Mouse (Mus musculus) heart, postnatal 0 days (tissue): ENCODE results near the gene Gm12248. TPM values are rescaled to one million over a fixed set of nuclear protein-coding genes. Genes with fewer than 3 reads are reported as not detected.
"Not testable (repeated sequence)": the region's sequence is repeated elsewhere in the genome, so short reads cannot be mapped to it uniquely, and the experiment has no call there.

ENCODE experiments used
- ATAC-seq: fragments of 200-750 bp; cut with Nextera tagmentation; 2 replicates; pipeline ENCODE4 v1.8.0; 2017; ENCODE audit warnings: low read depth, moderate number of reproducible peaks, moderate library complexity; ENCODE audit not compliant: insufficient read depth
- DNase-seq: peaks from one replicate; pipeline ENCODE4 v3.0.0-alpha.2; 2016; ENCODE audit warnings: low spot score
- H3K27ac ChIP-seq: fragments of 300-500 bp; sonication (generic); 2 replicates; pipeline ENCODE4 v1.5.1; 2014; ENCODE audit warnings: low read depth, mild to moderate bottlenecking
- H3K27me3 ChIP-seq: fragments of 300-500 bp; sonication (generic); 2 replicates; pipeline ENCODE4 v1.6.1; 2014; ENCODE audit warnings: low read length, mixed read lengths; ENCODE audit not compliant: control insufficient read depth, insufficient read depth
- H3K36me3 ChIP-seq: fragments of 300-500 bp; sonication (generic); replicated peaks from 2 replicates; pipeline ENCODE4 v1.6.1; 2014; ENCODE audit warnings: low read length, mixed read lengths; ENCODE audit not compliant: control insufficient read depth, insufficient read depth
- H3K4me1 ChIP-seq: fragments of 300-500 bp; sonication (generic); 2 replicates; pipeline ENCODE4 v1.6.1; 2014; ENCODE audit warnings: antibody characterized with exemption; ENCODE audit not compliant: control insufficient read depth, insufficient read depth
- H3K4me2 ChIP-seq: fragments of 300-500 bp; sonication (generic); 2 replicates; pipeline ENCODE4 v1.6.1; 2014; ENCODE audit warnings: low read depth, mild to moderate bottlenecking, low read length, moderate library complexity
- H3K4me3 ChIP-seq: fragments of 300-500 bp; sonication (generic); 2 replicates; pipeline ENCODE4 v1.5.1; 2014; ENCODE audit warnings: low read depth, low read length
- H3K9ac ChIP-seq: fragments of 300-500 bp; sonication (generic); replicated peaks from 2 replicates; pipeline ENCODE4 v1.6.1; 2014; ENCODE audit warnings: low read depth, low read length, mixed read lengths
- H3K9me3 ChIP-seq: fragments of 300-500 bp; sonication (generic); replicated peaks from 2 replicates; pipeline ENCODE4 v1.6.1; 2016; ENCODE audit warnings: low read length; ENCODE audit not compliant: control insufficient read depth
- CTCF ChIP-seq: IDR thresholded peaks from 2 replicates; pipeline ENCODE4 v1.5.1; 2016; ENCODE audit warnings: antibody characterized with exemption, control low read depth, low read depth
- EP300 ChIP-seq: IDR thresholded peaks from 2 replicates; pipeline ENCODE4 v1.6.1; 2016; ENCODE audit warnings: antibody characterized with exemption, low read depth
- WGBS: fragments of 180-500 bp; shearing (Covaris S2); extraction: QIAGEN DNeasy Blood & Tissue Kit; methylation state at CpG from one replicate; pipeline ENCODE4 v1.1.7; 2014; 5-methylcytosine and 5-hydroxymethylcytosine counted together
- polyA plus RNA-seq: library from polyadenylated mRNA; unstranded; fragments of >200 nt; fragmentation: Nextera tagmentation; extraction: Ambion mirVana; gene quantifications from 2 replicates; pipeline ENCODE4 v1.2.1, GENCODE M21; 2015
- total RNA-seq: library from RNA; depleted of rRNA; stranded (reverse); fragments of >200 nt; gene quantifications from 2 replicates; pipeline ENCODE4 v1.2.3, GENCODE M21; 2014; ENCODE audit warnings: low replicate concordance

The Gm12248 gene
- total and polyA plus RNA-seq, 2 experiments from 2014 or later: not detected

DNA sequence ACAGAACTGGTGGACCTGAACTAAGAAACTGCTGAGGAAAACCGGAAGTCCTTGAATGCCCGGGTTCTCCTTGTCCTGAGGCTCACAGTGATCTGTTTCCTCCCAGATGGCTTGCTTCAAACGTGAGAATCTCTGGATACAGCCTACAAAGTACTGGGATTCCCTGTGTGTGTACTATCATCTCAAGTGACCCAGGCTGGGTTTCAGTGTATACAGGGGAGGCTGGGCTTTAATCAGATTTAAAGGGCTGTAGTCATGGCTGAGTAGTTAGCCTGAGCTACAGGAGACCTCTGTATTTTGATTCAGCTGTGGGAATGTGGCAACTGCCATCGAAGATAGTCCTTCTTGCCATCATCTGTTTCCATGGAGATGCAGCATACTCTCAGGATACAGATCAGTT, 15.7 kb downstream of the Gm12248 start:
- no peaks in the 10 kb centered on the region for H3K27me3 ChIP-seq
- H3K36me3 ChIP-seq: no peaks in the 10 kb centered on the region
- no peaks in the 10 kb centered on the region for H3K9me3 ChIP-seq
- H3K4me3 ChIP-seq: no peak overlapping the region
- ATAC-seq: no peak
- no peak overlapping the region for H3K4me2 ChIP-seq
- no peaks in the 10 kb centered on the region for H3K4me1 ChIP-seq
- 70% methylated on average over 4 of the region's 4 CpGs for WGBS
- no peak overlapping the region for H3K9ac ChIP-seq
- TF ChIP-seq EP300 (no peak), CTCF (no peak)
- no peak for DNase-seq
- no peak overlapping the region for H3K27ac ChIP-seq

DNA sequence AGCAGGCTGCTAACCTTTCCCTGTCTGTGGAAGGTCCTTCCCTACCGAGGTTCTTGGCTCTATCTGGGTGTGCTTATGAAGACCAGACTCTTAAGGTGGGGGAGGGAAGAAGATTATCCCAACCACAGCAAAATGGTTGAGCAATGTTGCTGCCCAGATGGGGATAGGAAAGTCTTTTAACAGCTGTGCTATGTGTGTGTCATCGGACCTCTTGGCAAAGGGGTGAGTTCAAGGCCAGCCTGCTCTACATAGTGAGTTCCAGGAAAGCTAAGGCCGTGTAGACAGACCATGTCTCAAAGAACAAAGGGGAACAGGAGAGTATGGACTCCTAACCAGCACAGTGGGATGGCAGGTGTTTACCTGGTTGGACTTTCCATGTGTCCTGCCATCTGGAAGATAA, 20.0 kb downstream of the Gm12248 start:
- Histone ChIP-seq H3K4me3 (no peak overlapping the region), H3K27me3 (no peaks in the 10 kb centered on the region), H3K9ac (no peak overlapping the region), H3K9me3 (no peaks in the 10 kb centered on the region), H3K36me3 (no peaks in the 10 kb centered on the region), H3K4me1 (no peaks in the 10 kb centered on the region), H3K27ac (no peak overlapping the region), H3K4me2 (no peak overlapping the region)
- DNase-seq: no peak
- TF ChIP-seq CTCF (no peak), EP300 (no peak)
- ATAC-seq: no peak
- 77% methylated on average over 3 of the region's 3 CpGs for WGBS

DNA sequence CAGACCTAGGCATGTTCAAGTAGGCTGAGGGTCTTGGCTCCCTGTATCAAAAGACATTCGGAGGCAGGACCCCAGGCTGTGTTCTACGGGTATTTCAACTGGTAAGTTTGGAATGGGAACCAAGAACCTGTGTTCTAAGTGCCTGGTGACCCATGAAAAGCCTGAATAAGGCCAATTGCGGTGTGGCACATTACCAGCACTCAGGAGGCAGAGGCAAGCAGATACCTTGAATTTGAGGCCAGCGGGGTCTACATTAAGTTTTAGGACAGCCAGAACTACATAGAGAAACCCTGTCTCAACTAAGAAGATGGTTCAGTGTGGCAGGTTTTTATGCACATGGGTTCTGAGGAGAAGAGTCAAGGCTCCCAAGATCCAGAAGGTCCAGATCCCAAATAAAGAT, 27.9 kb downstream of the Gm12248 start:
- Histone ChIP-seq H3K27me3 (no peaks in the 10 kb centered on the region), H3K4me3 (no peak overlapping the region), H3K4me1 (no peaks in the 10 kb centered on the region), H3K4me2 (no peak overlapping the region), H3K36me3 (peaks cover 8% of the 10 kb centered on the region), H3K27ac (no peak overlapping the region), H3K9ac (no peak overlapping the region), H3K9me3 (no peaks in the 10 kb centered on the region)
- DNase-seq (no peak), ATAC-seq (no peak)
- 86% methylated on average over 4 of the region's 4 CpGs for WGBS
- TF ChIP-seq EP300 (no peak), CTCF (no peak)

DNA sequence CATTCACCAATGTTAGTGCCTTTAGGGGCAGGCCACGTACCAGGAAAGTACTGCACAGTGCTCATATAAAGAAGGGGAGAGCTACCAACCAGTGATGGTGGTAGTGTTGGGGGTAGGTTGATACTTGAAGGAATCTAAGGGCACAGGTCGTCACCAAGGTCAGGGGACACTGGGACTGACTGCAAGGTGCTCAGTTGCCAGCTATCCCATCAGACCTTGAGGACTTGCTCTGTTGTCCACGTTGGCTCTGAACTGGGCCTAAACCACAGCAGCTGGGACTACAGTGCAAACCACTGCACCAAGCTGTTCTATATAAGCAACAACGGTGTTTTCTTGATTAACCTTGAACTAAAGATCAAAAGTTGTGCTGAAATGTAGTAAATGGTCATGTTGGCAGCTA, 30.3 kb downstream of the Gm12248 start:
- Histone ChIP-seq H3K4me3 (no peak overlapping the region), H3K9ac (no peak overlapping the region), H3K9me3 (no peaks in the 10 kb centered on the region), H3K27ac (no peak overlapping the region), H3K4me1 (no peaks in the 10 kb centered on the region), H3K36me3 (peaks cover 28% of the 10 kb centered on the region), H3K4me2 (no peak overlapping the region), H3K27me3 (no peaks in the 10 kb centered on the region)
- no peak for DNase-seq
- WGBS: 83% methylated on average over 4 of the region's 4 CpGs
- TF ChIP-seq EP300: no peak
- TF ChIP-seq CTCF: no peak
- no peak for ATAC-seq

DNA sequence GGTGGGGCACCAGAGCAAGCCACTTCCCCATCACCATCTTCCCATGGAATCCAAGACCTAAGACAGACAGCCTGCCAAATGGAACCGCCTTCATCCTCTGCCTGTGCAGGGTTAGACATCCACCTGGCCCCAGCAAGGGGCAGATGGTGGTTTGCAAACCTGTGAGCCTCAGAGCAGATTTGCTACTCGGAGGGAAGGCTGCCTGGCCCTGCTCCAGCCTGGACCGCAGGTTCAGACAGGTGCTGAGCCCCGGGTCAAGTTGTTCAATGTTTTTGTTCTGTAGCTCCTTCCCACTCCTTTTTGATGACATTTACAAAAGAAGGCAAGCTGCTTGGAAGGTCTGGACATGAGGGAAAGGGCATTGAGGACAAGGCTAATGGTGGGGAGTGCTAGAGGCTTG, 31.7 kb downstream of the Gm12248 start:
- WGBS: 90% methylated on average over 2 of the region's 4 CpGs
- not testable (repeated sequence) for H3K4me3 ChIP-seq, H3K4me1 ChIP-seq, H3K27me3 ChIP-seq, ATAC-seq, H3K9me3 ChIP-seq, H3K9ac ChIP-seq, H3K4me2 ChIP-seq, H3K27ac ChIP-seq, DNase-seq
- peaks cover 40% of the 10 kb centered on the region for H3K36me3 ChIP-seq

DNA sequence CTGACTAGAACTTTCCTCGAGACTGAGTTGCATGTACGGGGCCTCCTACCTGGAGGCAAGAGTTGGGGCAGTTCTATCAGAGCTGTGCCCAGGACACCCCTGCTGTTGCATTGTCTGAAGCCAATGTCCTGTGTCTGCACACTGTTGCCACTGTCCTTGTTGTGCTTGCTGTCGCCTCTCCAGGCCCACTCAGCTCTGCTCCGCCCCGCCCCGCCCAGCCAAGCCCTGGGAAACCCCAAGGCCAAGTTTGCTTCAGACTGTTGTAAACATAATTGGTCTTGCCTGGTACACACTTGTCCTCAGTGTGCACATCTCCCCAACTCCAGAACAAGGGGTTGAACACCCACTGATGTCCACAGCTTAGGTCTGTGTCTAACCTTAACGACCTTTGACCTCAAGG, 33.2 kb downstream of the Gm12248 start:
- not testable (repeated sequence) for H3K9me3 ChIP-seq, H3K4me3 ChIP-seq, H3K27ac ChIP-seq, H3K4me1 ChIP-seq, H3K9ac ChIP-seq, H3K4me2 ChIP-seq, DNase-seq, ATAC-seq, H3K27me3 ChIP-seq
- 91% methylated on average over 7 of the region's 7 CpGs for WGBS
- H3K36me3 ChIP-seq: peaks cover 55% of the 10 kb centered on the region
